Mouse (Mus musculus) E14TG2a.4 (cell line): ENCODE measurements around the gene Gtpbp2.

Experiments used
- H3K27me3 ChIP-seq: 2 replicates; pipeline ENCODE4 v1.6.1; 2014; ENCODE audit warnings: low read length, control low read depth; ENCODE audit not compliant: insufficient read depth
- H3K36me3 ChIP-seq: 2 replicates; pipeline ENCODE4 v1.6.1; 2014; ENCODE audit warnings: low read length, control low read depth; ENCODE audit not compliant: insufficient read depth
- H3K4me1 ChIP-seq: replicated peaks from 2 replicates; pipeline ENCODE4 v1.6.1; 2014; ENCODE audit warnings: low read depth, low read length, control low read depth
- H3K4me3 ChIP-seq: replicated peaks from 2 replicates; pipeline ENCODE4 v1.5.1; 2014; ENCODE audit warnings: mild to moderate bottlenecking, low read length
- H3K9me3 ChIP-seq: 2 replicates; pipeline ENCODE4 v1.6.1; 2014; ENCODE audit warnings: low read length, control low read depth
- CTCF ChIP-seq: conservative IDR thresholded peaks from 2 replicates; pipeline ENCODE4 v1.5.1; 2014; ENCODE audit warnings: low read length
- NANOG ChIP-seq: IDR thresholded peaks from 2 replicates; pipeline ENCODE4 v1.6.1; 2014; ENCODE audit warnings: borderline replicate concordance, low read length, mixed read lengths
- POU5F1 ChIP-seq: IDR thresholded peaks from 2 replicates; pipeline ENCODE4 v1.6.1; 2014; ENCODE audit warnings: low read length, borderline replicate concordance

Gene Gtpbp2

DNA sequence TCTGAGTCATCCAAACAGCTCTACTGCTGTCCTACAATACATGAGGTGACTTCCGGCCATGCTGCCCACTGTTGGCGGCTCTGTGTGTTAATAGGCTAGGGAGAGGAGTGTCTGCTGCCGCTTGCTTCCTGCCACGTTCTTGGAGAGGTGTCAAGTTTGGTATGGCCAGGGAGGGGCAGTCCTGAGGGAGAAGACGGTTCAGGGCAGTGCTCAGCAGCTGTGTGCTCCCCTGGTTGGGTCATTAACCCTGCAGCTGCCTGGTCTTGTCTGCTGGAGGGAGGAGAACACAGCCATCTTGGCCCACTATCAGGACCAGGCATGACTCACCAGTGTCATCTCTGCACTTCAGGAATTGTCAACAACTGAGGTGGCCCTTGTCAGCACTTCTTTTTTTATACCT lies 7.5 kb downstream of the Gtpbp2 start:
- no peak for TF ChIP-seq CTCF
- TF ChIP-seq POU5F1, result no peak
- no peak for TF ChIP-seq NANOG
- Histone ChIP-seq H3K4me3 (no peak overlapping the region), H3K27me3 (no peaks in the 10 kb centered on the region), H3K4me1 (peaks cover 61% of the 10 kb centered on the region), H3K9me3 (no peaks in the 10 kb centered on the region), H3K36me3 (peaks cover 96% of the 10 kb centered on the region)

DNA sequence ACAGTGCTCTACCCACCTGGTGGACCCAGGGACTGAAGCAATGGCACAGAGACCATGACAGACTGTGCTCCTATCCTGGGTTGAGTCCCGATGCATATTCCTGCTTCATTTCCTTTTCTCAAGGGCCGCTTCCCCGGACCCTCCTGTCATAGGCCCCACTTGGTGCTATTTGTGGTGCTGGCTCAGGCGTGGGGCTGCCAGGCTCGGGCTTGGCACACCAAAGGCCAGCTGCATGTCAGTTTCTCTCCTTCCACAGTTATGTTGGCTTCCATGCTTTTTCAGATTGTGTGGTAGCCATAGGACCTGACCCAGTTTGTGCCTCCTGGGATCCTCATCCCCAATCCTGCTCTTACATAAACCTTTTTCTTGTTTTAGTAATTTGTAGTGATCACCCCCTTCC lies 7.9 kb downstream of the Gtpbp2 start:
- H3K36me3 ChIP-seq, result peaks cover 96% of the 10 kb centered on the region
- H3K9me3 ChIP-seq, result no peaks in the 10 kb centered on the region
- no peaks in the 10 kb centered on the region for H3K27me3 ChIP-seq
- TF ChIP-seq NANOG, result no peak
- TF ChIP-seq POU5F1, result no peak
- no peak for TF ChIP-seq CTCF
- H3K4me3 ChIP-seq, result no peak overlapping the region
- peaks cover 61% of the 10 kb centered on the region for H3K4me1 ChIP-seq

DNA sequence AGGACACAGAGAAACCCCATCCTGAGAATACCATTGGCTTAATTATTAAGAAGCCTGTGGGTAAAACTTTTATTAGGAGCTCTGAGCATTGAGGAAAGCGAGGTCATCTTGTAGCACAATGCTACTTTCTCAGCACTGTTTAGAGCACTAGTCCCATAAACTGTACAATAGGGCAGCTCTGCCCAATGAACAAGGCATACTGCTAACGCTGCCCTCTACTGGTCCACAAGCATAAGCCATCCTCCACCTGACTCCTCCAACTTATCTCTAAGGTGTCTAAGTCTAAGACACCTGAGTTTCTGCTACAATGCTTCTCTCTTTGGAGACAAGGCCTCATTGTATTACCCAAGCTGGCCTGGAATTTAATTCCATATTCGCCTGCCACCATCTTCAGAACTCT lies 9.7 kb downstream of the Gtpbp2 start:
- H3K4me1 ChIP-seq, result peaks cover 43% of the 10 kb centered on the region
- H3K9me3 ChIP-seq, result no peaks in the 10 kb centered on the region
- H3K4me3 ChIP-seq, result no peak overlapping the region
- H3K36me3 ChIP-seq, result peaks cover 87% of the 10 kb centered on the region
- H3K27me3 ChIP-seq, result no peaks in the 10 kb centered on the region
- TF ChIP-seq CTCF (peak; percentile 59), POU5F1 (no peak), NANOG (no peak)

DNA sequence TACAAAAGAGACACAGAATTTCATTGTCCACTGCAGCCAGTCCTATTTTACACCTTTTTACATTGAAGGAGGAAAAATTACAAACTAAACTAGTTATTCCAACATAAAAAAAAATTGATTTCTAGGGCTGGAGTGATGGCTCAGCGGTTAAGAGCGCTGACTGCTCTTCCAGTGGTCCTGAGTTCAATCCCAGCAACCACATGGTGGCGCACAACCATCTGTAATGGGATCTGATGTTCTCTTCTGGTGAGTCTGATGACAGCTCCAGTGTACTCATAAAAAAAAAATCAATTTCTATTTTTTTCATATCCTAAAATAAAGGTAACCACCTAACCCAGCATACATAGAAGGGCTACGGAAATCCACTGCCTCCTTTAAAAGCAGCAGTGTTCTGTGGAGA lies 21.4 kb downstream of the Gtpbp2 start:
- TF ChIP-seq POU5F1 (no peak), NANOG (no peak), CTCF (no peak; the same call in none of the 2 replicates)
- Histone ChIP-seq H3K36me3 (peaks cover 97% of the 10 kb centered on the region), H3K27me3 (no peaks in the 10 kb centered on the region), H3K9me3 (no peaks in the 10 kb centered on the region), H3K4me1 (peaks cover 11% of the 10 kb centered on the region), H3K4me3 (no peak overlapping the region)

- Histone ChIP-seq H3K27me3 (no peaks in the 10 kb centered on the region), H3K4me3 (no peak overlapping the region), H3K4me1 (peaks cover 8% of the 10 kb centered on the region), H3K9me3 (no peaks in the 10 kb centered on the region), H3K36me3 (peaks cover 93% of the 10 kb centered on the region)
- TF ChIP-seq POU5F1, result no peak
- no peak for TF ChIP-seq NANOG
- TF ChIP-seq CTCF, result no peak
These were observed 28.0 kb downstream of the Gtpbp2 start for GRCm38 (mm10) chr17:46188829-46189228.

DNA sequence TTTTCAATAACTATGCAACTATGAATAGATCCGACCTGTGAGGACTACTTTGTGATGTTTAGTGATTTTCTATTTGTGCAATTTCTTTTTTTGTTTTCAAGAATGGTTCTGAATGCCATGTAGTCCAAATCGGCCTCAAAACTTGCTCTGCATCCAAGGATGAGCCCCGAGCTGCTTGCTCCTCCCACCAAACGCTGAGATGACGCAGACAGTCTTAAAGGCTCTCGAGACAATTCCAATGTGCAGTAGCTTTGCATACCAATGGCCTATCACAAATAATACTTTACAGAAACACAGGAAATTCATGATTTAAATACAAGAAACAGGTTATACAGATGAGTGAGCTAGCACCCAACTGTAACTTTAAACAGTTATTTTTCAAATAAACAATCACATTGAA lies 40.3 kb downstream of the Gtpbp2 start:
- Histone ChIP-seq H3K4me1 (peaks cover 33% of the 10 kb centered on the region), H3K9me3 (no peaks in the 10 kb centered on the region), H3K27me3 (no peaks in the 10 kb centered on the region), H3K4me3 (peak overlapping the region; percentile 99; the same call in 1 of the 2 replicates), H3K36me3 (peaks cover 66% of the 10 kb centered on the region)
- TF ChIP-seq POU5F1 (no peak), CTCF (no peak), NANOG (no peak)

- Histone ChIP-seq H3K4me1 (peaks cover 33% of the 10 kb centered on the region), H3K27me3 (no peaks in the 10 kb centered on the region), H3K4me3 (peak within 1 kb of the TSS; percentile 99), H3K9me3 (no peaks in the 10 kb centered on the region), H3K36me3 (peaks cover 66% of the 10 kb centered on the region)
- TF ChIP-seq NANOG (no peak), POU5F1 (no peak), CTCF (no peak)
These were observed 41.7 kb downstream of the Gtpbp2 start, which contains the start of the genes Polh and Xpo5 for GRCm38 (mm10) chr17:46202421-46203071. Polh (minus strand) TSS chr17:46202645. Xpo5 (plus strand) TSS chr17:46202782.

GRCm38 (mm10) chr17:46203078-46203477 lies 42.2 kb downstream of the Gtpbp2 start:
- peak overlapping the region; percentile 99 for H3K4me3 ChIP-seq
- TF ChIP-seq POU5F1 (no peak), CTCF (no peak), NANOG (no peak)
- peaks cover 33% of the 10 kb centered on the region for H3K4me1 ChIP-seq
- H3K9me3 ChIP-seq, result no peaks in the 10 kb centered on the region
- no peaks in the 10 kb centered on the region for H3K27me3 ChIP-seq
- H3K36me3 ChIP-seq, result peaks cover 66% of the 10 kb centered on the region

DNA sequence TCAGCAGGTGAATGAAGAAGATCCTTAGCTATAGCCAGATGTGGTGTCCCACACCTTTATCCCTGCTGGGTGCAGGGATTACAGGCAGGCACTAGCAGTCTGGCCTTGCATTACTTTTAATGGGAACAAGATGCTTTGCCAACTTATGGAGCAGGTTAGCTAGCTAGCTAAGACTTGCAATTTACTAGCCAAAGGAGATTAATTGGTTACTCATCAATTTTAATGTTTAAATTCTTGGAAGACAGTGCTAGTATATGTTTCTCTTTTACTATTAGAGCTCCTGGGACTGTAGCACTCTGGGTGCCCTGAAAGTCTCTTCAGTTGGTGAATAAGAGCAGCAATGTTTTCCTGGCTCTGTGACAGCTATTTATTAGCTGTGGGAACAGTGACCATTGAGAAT lies 45.8 kb downstream of the Gtpbp2 start:
- Histone ChIP-seq H3K4me3 (no peak overlapping the region), H3K27me3 (no peaks in the 10 kb centered on the region), H3K9me3 (no peaks in the 10 kb centered on the region), H3K36me3 (peaks cover 72% of the 10 kb centered on the region), H3K4me1 (peaks cover 23% of the 10 kb centered on the region)
- TF ChIP-seq POU5F1 (no peak), NANOG (no peak), CTCF (no peak)
